Mouse (Mus musculus): ENCODE data around the gene Fbh1. TPM values are rescaled to one million over a fixed set of nuclear protein-coding genes. Genes with fewer than 3 reads are reported as not detected.
A peak's percentile ranks its signal among the peaks of the same experiment; 100 is the strongest.

Fbh1 gene
- polyA plus RNA-seq, 1 experiment, result 12.6 TPM

DNA sequence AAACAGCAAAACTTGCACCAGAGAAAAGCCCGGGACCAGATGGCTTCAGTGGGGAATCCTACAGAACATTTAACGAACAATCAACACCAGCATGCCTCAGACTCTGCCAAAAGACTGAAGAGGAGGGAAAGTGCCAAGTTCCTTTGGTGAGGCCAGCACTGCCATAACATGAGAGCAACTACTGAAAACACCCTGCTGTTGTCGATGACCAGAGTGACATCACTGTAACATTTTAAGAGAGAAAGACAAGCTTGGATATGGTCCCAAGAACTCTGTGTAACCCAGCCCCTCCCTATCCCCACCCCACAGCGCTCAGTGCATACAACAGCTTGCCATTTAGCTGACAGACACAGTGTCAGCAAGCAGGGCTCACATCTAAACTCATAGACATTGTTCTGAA is 11.7 kb downstream of the Fbh1 start:
- Histone ChIP-seq H3K27me3 (ENCODE audit: control insufficient read depth, insufficient read depth, low read length) (no peaks in the 10 kb centered on the region), H3K4me3 (ENCODE audit: control insufficient read depth, low read depth, low read length) (no peak overlapping the region), H3K4me1 (ENCODE audit: control insufficient read depth, insufficient read depth, low read length) (no peaks in the 10 kb centered on the region), H3K27ac (ENCODE audit: control insufficient read depth, insufficient read depth, low read depth, low read length) (no peak overlapping the region), H3K36me3 (ENCODE audit: control insufficient read depth, insufficient read depth, low read length) (peaks cover 1% of the 10 kb centered on the region; the same call in 1 of the 2 replicates)
- TF ChIP-seq CTCF (IDR thresholded peaks at IDR 0.05; ENCODE audit: control insufficient read depth, insufficient read depth, insufficient replicate concordance, low read depth, low read length) (no peak), POLR2A (IDR thresholded peaks at IDR 0.05; ENCODE audit: control insufficient read depth, low read depth, low read length) (no peak)

DNA sequence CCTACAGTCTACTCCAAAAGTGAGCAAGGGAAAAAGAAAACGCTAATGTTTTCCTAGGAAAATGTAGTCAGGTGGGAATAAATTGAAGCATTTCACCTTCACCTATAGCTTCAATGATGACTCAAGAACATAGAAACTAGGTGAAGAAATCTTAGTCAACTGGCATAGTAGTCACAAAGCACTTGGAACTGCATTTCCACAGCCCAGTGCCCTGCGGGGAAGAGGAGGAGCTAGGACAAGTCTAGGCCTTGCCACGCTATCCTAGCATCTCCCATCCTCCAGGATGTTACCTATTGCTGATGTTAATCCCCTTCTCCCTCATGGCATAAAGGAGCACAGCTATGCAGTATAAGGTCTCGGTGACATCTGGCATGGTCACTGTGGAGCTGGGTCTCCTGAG is 14.8 kb downstream of the Fbh1 start:
- TF ChIP-seq CTCF (IDR thresholded peaks at IDR 0.05; ENCODE audit: control insufficient read depth, insufficient read depth, insufficient replicate concordance, low read depth, low read length) (no peak), POLR2A (IDR thresholded peaks at IDR 0.05; ENCODE audit: control insufficient read depth, low read depth, low read length) (no peak)
- peaks cover 1% of the 10 kb centered on the region; the same call in 1 of the 2 replicates for H3K36me3 ChIP-seq (ENCODE audit: control insufficient read depth, insufficient read depth, low read length)
- no peak overlapping the region for H3K27ac ChIP-seq (ENCODE audit: control insufficient read depth, insufficient read depth, low read depth, low read length)

DNA sequence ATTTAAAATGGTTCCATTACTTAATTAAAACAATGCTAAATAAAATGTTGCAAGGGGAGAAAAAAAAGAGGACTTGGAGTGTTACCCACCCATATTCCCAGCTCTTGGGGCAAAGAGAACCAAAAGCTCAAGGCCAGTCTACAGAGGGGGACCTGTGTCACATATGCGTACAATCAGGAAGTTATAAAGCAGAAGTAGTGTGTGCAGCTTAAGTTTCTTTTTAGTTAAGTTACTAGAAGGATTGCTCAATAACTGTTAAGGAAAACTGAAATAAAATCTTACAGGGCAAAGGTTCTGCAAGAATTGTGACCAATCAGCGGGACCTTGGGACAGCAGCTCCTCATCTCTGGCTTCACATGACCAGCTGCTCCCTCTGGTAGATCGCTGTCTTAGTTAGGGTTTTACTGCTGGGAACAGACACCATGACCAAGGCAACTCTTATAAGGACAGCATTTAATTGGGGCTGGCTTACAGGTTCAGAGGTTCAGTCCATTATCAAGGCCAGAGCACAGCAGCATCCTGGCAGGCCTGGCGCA is 37.8 kb downstream of the Fbh1 start:
- Histone ChIP-seq H3K4me3 (ENCODE audit: control insufficient read depth, low read depth, low read length) (no peak overlapping the region), H3K36me3 (ENCODE audit: control insufficient read depth, insufficient read depth, low read length) (no peaks in the 10 kb centered on the region), H3K27me3 (ENCODE audit: control insufficient read depth, insufficient read depth, low read length) (no peaks in the 10 kb centered on the region), H3K4me1 (ENCODE audit: control insufficient read depth, insufficient read depth, low read length) (no peaks in the 10 kb centered on the region), H3K27ac (ENCODE audit: control insufficient read depth, insufficient read depth, low read depth, low read length) (no peak overlapping the region)
- TF ChIP-seq CTCF (IDR thresholded peaks at IDR 0.05; ENCODE audit: control insufficient read depth, insufficient read depth, insufficient replicate concordance, low read depth, low read length), result no peak
- TF ChIP-seq POLR2A (IDR thresholded peaks at IDR 0.05; ENCODE audit: control insufficient read depth, low read depth, low read length), result no peak

More for the DNA sequence above, 14.8 kb downstream of the Fbh1 start:
- Histone ChIP-seq H3K27me3 (ENCODE audit: control insufficient read depth, insufficient read depth, low read length) (no peaks in the 10 kb centered on the region), H3K4me3 (ENCODE audit: control insufficient read depth, low read depth, low read length) (no peak overlapping the region), H3K4me1 (ENCODE audit: control insufficient read depth, insufficient read depth, low read length) (no peaks in the 10 kb centered on the region)

DNA sequence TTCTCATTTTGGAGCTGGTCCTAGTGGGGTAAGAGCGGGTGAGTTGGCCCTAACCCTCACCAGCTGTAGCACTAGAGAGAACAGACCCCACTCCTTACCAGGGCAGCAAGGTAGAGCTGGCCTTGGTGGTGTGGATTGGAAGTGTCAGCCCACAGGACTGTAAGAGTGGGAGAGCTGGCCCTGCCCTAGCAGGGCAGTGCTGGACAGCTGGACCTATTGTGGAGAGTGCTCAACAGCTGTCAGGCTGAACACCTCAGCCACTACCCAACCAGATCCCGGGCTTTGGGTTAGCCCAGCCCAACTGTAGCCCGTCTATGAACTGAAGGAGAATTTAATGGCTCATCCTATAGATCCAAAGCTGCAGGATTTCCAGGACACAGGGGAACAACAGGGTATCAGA is 38.6 kb downstream of the Fbh1 start:
- H3K27me3 ChIP-seq (ENCODE audit: control insufficient read depth, insufficient read depth, low read length), result no peaks in the 10 kb centered on the region
- H3K4me1 ChIP-seq (ENCODE audit: control insufficient read depth, insufficient read depth, low read length), result no peaks in the 10 kb centered on the region
- no peak overlapping the region for H3K27ac ChIP-seq (ENCODE audit: control insufficient read depth, insufficient read depth, low read depth, low read length)
- no peaks in the 10 kb centered on the region for H3K36me3 ChIP-seq (ENCODE audit: control insufficient read depth, insufficient read depth, low read length)
- no peak for TF ChIP-seq CTCF (IDR thresholded peaks at IDR 0.05; ENCODE audit: control insufficient read depth, insufficient read depth, insufficient replicate concordance, low read depth, low read length)
- TF ChIP-seq POLR2A (IDR thresholded peaks at IDR 0.05; ENCODE audit: control insufficient read depth, low read depth, low read length), result no peak
- no peak overlapping the region for H3K4me3 ChIP-seq (ENCODE audit: control insufficient read depth, low read depth, low read length)

DNA sequence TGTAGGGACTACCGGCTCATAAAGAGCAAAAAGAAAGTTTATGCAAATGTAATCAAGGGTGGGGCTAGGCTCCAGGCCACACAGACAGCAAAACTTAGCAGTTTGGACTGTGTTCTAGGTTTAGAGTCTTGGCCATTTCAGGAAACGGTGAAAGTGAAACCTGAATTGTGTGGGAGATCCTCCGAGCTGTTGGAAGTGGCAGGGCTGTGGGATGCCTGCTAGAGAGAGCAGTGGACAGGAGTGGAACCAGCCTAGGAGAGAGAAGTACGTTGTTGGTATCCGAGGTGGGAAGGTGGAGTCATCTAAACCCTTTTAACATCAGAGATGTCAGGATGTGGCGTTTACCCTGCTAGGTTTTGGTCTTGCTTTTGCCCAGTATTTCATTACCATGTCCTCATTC is 41.5 kb downstream of the Fbh1 start:
- no peak for TF ChIP-seq POLR2A (IDR thresholded peaks at IDR 0.05; ENCODE audit: control insufficient read depth, low read depth, low read length)
- TF ChIP-seq CTCF (IDR thresholded peaks at IDR 0.05; ENCODE audit: control insufficient read depth, insufficient read depth, insufficient replicate concordance, low read depth, low read length), result no peak
- H3K27me3 ChIP-seq (ENCODE audit: control insufficient read depth, insufficient read depth, low read length), result no peaks in the 10 kb centered on the region
- H3K27ac ChIP-seq (ENCODE audit: control insufficient read depth, insufficient read depth, low read depth, low read length), result peak overlapping the region; percentile 2; the same call in 1 of the 2 replicates
- no peaks in the 10 kb centered on the region for H3K36me3 ChIP-seq (ENCODE audit: control insufficient read depth, insufficient read depth, low read length)
- H3K4me3 ChIP-seq (ENCODE audit: control insufficient read depth, low read depth, low read length), result no peak overlapping the region
- H3K4me1 ChIP-seq (ENCODE audit: control insufficient read depth, insufficient read depth, low read length), result no peaks in the 10 kb centered on the region

DNA sequence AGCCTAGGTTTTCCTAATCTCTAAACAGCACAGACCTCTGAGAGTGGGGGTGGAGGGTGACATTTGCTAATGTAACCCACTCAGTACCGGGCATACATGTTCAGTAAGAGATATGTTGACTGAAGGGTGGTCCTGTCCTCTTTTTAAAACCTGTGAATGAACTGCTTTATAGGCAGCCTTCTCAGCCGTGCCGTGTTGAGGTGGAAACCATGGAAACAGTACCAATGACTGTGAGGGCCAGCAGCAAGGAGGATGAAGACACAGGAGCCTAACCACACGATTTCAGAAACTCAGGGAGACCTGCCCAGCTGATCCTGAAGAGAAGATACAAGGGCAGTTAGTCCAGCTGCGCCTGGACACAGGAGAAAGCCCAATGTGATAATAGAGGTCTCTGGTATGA is 44.4 kb downstream of the Fbh1 start:
- Histone ChIP-seq H3K27ac (ENCODE audit: control insufficient read depth, insufficient read depth, low read depth, low read length) (no peak overlapping the region), H3K4me3 (ENCODE audit: control insufficient read depth, low read depth, low read length) (no peak overlapping the region), H3K36me3 (ENCODE audit: control insufficient read depth, insufficient read depth, low read length) (no peaks in the 10 kb centered on the region), H3K4me1 (ENCODE audit: control insufficient read depth, insufficient read depth, low read length) (no peaks in the 10 kb centered on the region), H3K27me3 (ENCODE audit: control insufficient read depth, insufficient read depth, low read length) (no peaks in the 10 kb centered on the region)
- TF ChIP-seq POLR2A (IDR thresholded peaks at IDR 0.05; ENCODE audit: control insufficient read depth, low read depth, low read length) (no peak), CTCF (IDR thresholded peaks at IDR 0.05; ENCODE audit: control insufficient read depth, insufficient read depth, insufficient replicate concordance, low read depth, low read length) (no peak)

DNA sequence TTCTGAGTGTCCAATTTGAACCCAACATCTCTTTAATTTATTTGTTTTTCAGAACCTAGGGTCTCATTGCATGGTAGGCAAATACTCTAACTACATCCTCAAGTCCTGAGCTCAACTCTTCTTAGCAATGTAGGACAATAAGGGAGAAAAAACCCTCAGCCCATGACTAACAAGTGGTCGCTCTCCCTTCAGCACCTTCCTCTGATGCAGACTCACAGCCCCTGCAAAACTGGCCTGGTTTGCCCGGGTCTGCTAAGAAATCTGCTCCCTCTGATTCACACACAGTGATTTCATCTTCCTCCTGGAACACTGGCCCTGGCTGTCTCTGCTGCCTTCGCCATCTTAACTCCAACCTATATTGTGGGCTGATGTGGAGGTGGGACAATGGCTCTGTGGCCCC is 48.3 kb downstream of the Fbh1 start:
- no peaks in the 10 kb centered on the region for H3K4me1 ChIP-seq (ENCODE audit: control insufficient read depth, insufficient read depth, low read length)
- no peaks in the 10 kb centered on the region for H3K36me3 ChIP-seq (ENCODE audit: control insufficient read depth, insufficient read depth, low read length)
- H3K4me3 ChIP-seq (ENCODE audit: control insufficient read depth, low read depth, low read length), result no peak overlapping the region
- H3K27me3 ChIP-seq (ENCODE audit: control insufficient read depth, insufficient read depth, low read length), result no peaks in the 10 kb centered on the region
- TF ChIP-seq POLR2A (IDR thresholded peaks at IDR 0.05; ENCODE audit: control insufficient read depth, low read depth, low read length), result no peak
- H3K27ac ChIP-seq (ENCODE audit: control insufficient read depth, insufficient read depth, low read depth, low read length), result no peak overlapping the region

DNA sequence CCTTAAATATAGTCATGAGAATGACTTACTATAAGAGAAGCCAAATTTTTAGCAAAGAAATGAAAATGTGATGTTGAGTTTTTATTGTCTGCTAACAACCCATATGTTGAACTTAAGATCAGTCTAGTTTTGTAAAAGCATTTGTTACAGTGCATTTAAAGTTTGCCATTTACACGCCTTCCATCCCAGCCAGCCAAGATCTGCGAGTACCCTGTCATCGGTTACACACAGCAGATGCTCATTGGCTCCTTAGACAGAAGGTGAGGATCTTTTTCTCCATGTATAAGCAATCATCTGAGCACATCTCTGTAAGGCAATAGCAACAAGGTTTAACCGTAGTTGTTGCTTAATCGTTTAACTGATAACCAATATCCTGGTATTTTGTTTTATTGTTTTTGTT is 49.8 kb downstream of the Fbh1 start:
- TF ChIP-seq POLR2A (IDR thresholded peaks at IDR 0.05; ENCODE audit: control insufficient read depth, low read depth, low read length), result no peak
- Histone ChIP-seq H3K27ac (ENCODE audit: control insufficient read depth, insufficient read depth, low read depth, low read length) (no peak overlapping the region), H3K4me1 (ENCODE audit: control insufficient read depth, insufficient read depth, low read length) (no peaks in the 10 kb centered on the region), H3K27me3 (ENCODE audit: control insufficient read depth, insufficient read depth, low read length) (no peaks in the 10 kb centered on the region), H3K4me3 (ENCODE audit: control insufficient read depth, low read depth, low read length) (no peak overlapping the region), H3K36me3 (ENCODE audit: control insufficient read depth, insufficient read depth, low read length) (no peaks in the 10 kb centered on the region)
